Mouse (Mus musculus) midbrain, embryonic 12.5 days (tissue): ENCODE measurements at regions not wholly inside any gene's neighbourhood (a gene's known extent, or its start where the extent isn't known, plus 50 kb on each side); places are given as distances from the start of the nearest gene placed in this dataset.

Experiments used
- ATAC-seq: fragments of 200-750 bp; cut with Nextera tagmentation; 2 replicates; pipeline ENCODE4 v1.8.0; 2017; ENCODE audit warnings: low read depth, moderate TSS enrichment, moderate library complexity; ENCODE audit not compliant: low FRiP score
- H3K27ac ChIP-seq: fragments of 300-500 bp; sonication (generic); replicated peaks from 2 replicates; pipeline ENCODE4 v1.5.1; 2016; ENCODE audit warnings: mild to moderate bottlenecking
- H3K27me3 ChIP-seq: fragments of 300-500 bp; sonication (generic); 2 replicates; pipeline ENCODE4 v1.6.1; 2016; ENCODE audit warnings: mild to moderate bottlenecking
- H3K36me3 ChIP-seq: fragments of 300-500 bp; sonication (generic); 2 replicates; pipeline ENCODE4 v1.6.1; 2016
- H3K4me1 ChIP-seq: fragments of 300-500 bp; sonication (generic); 2 replicates; pipeline ENCODE4 v1.6.1; 2016
- H3K4me2 ChIP-seq: fragments of 300-500 bp; sonication (generic); replicated peaks from 2 replicates; pipeline ENCODE4 v1.6.1; 2016; ENCODE audit warnings: mild to moderate bottlenecking, moderate library complexity
- H3K4me3 ChIP-seq: fragments of 300-500 bp; sonication (generic); 2 replicates; pipeline ENCODE4 v1.5.1; 2016; ENCODE audit warnings: mild to moderate bottlenecking
- H3K9ac ChIP-seq: fragments of 300-500 bp; sonication (generic); replicated peaks from 2 replicates; pipeline ENCODE4 v1.6.1; 2016; ENCODE audit warnings: mild to moderate bottlenecking, moderate library complexity
- H3K9me3 ChIP-seq: fragments of 300-500 bp; sonication (generic); 2 replicates; pipeline ENCODE4 v1.6.1; 2016; ENCODE audit warnings: mild to moderate bottlenecking
- WGBS: fragments of 180-500 bp; shearing (Covaris S2); methylation state at CpG from one replicate; pipeline ENCODE4 v1.1.7; 2016; 5-methylcytosine and 5-hydroxymethylcytosine counted together

DNA sequence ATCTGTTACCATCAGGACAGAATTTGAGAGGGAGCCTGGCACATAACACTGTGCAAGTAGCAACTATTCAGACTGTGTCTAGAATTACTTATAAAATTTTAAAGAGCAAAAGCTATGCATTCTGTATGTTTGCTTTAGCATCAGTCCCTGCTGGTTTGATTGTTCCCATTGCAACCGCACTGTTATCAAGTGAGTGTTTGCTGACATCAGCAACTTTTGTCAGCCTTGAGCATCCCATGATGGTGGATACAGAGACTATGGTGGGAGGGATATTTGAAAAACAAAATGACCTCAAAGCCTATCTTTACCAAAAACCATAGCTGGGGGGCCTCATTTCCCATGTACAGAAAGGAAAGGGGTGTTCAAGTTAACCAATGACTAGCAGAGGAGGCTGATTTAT, 93.2 kb upstream of the Tapt1 start:
- Histone ChIP-seq H3K4me1 (no peaks in the 10 kb centered on the region), H3K9ac (no peak overlapping the region), H3K27ac (no peak overlapping the region), H3K4me3 (no peak overlapping the region), H3K36me3 (no peaks in the 10 kb centered on the region), H3K27me3 (no peaks in the 10 kb centered on the region), H3K4me2 (no peak overlapping the region), H3K9me3 (no peaks in the 10 kb centered on the region)
- ATAC-seq = no peak
- WGBS = 96% methylated on average over 1 of the region's 1 CpGs

GRCm38 (mm10) chr5:44306769-44307557, 80.5 kb upstream of the Tapt1 start:
- Histone ChIP-seq H3K4me3 (no peak overlapping the region), H3K9me3 (no peaks in the 10 kb centered on the region), H3K27ac (no peak overlapping the region), H3K27me3 (no peaks in the 10 kb centered on the region), H3K36me3 (no peaks in the 10 kb centered on the region), H3K4me2 (peak overlapping the region; percentile 19; the same call in 1 of the 2 replicates), H3K9ac (no peak overlapping the region), H3K4me1 (peaks cover 7% of the 10 kb centered on the region; the same call in 1 of the 2 replicates)
- 20% methylated on average over 15 of the region's 16 CpGs for WGBS
- peak; percentile 49; the same call in 1 of the 2 replicates for ATAC-seq

- WGBS = 35% methylated on average over 14 of the region's 14 CpGs
Measured at GRCm38 (mm10) chr5:44303886-44304855, 77.7 kb upstream of the Tapt1 start.

GRCm38 (mm10) chr5:44284384-44284783, 58.0 kb upstream of the Tapt1 start:
- H3K4me3 ChIP-seq = no peak overlapping the region
- H3K27me3 ChIP-seq = no peaks in the 10 kb centered on the region
- no peaks in the 10 kb centered on the region for H3K36me3 ChIP-seq
- H3K27ac ChIP-seq = no peak overlapping the region
- 11% methylated on average over 5 of the region's 5 CpGs for WGBS
- H3K9ac ChIP-seq = no peak overlapping the region
- peak; percentile 47; the same call in 1 of the 2 replicates for ATAC-seq
- H3K9me3 ChIP-seq = no peaks in the 10 kb centered on the region
- H3K4me1 ChIP-seq = no peaks in the 10 kb centered on the region
- H3K4me2 ChIP-seq = no peak overlapping the region

More at GRCm38 (mm10) chr5:44303886-44304855, 77.7 kb upstream of the Tapt1 start:
- Histone ChIP-seq H3K4me3 (no peak overlapping the region), H3K36me3 (no peaks in the 10 kb centered on the region), H3K9me3 (no peaks in the 10 kb centered on the region), H3K27ac (no peak overlapping the region), H3K4me2 (no peak overlapping the region), H3K9ac (no peak overlapping the region), H3K27me3 (no peaks in the 10 kb centered on the region), H3K4me1 (peaks cover 7% of the 10 kb centered on the region; the same call in 1 of the 2 replicates)
- 0 out of 2 replicates have a peak, but pooled peaks have one; percentile 23 for ATAC-seq
